Mouse (Mus musculus) neural tube, embryonic 14.5 days (tissue): ENCODE results near the gene Sulf2. TPM values are rescaled to one million over a fixed set of nuclear protein-coding genes. Genes with fewer than 3 reads are reported as not detected.

Experiments
- ATAC-seq: fragments of 200-750 bp; cut with Nextera tagmentation; 2 replicates; pipeline ENCODE4 v1.8.0; 2017; ENCODE audit warnings: low read depth, mild to moderate bottlenecking, moderate TSS enrichment, moderate library complexity
- H3K27ac ChIP-seq: fragments of 300-500 bp; sonication (generic); 2 replicates; pipeline ENCODE4 v1.5.1; 2014; ENCODE audit warnings: low read depth, mild to moderate bottlenecking, control low read depth, low read length, moderate library complexity, mixed read lengths
- H3K27me3 ChIP-seq: fragments of 300-500 bp; sonication (generic); 2 replicates; pipeline ENCODE4 v1.6.1; 2014; ENCODE audit warnings: low read length; ENCODE audit not compliant: control insufficient read depth, insufficient read depth
- H3K36me3 ChIP-seq: fragments of 300-500 bp; sonication (generic); 2 replicates; pipeline ENCODE4 v1.6.1; 2014; ENCODE audit warnings: low read length, mixed read lengths; ENCODE audit not compliant: control insufficient read depth, insufficient read depth
- H3K4me1 ChIP-seq: fragments of 300-500 bp; sonication (generic); 2 replicates; pipeline ENCODE4 v1.6.1; 2014; ENCODE audit warnings: low read length; ENCODE audit not compliant: control insufficient read depth, insufficient read depth
- H3K4me2 ChIP-seq: fragments of 300-500 bp; sonication (generic); 2 replicates; pipeline ENCODE4 v1.6.1; 2014; ENCODE audit warnings: mild to moderate bottlenecking, low read depth, low read length, control low read depth
- H3K4me3 ChIP-seq: fragments of 300-500 bp; sonication (generic); 2 replicates; pipeline ENCODE4 v1.5.1; 2014; ENCODE audit warnings: low read depth, low read length, control low read depth, mixed read lengths
- H3K9ac ChIP-seq: fragments of 300-500 bp; sonication (generic); replicated peaks from 2 replicates; pipeline ENCODE4 v1.6.1; 2014; ENCODE audit warnings: low read depth, mild to moderate bottlenecking, control low read depth, low read length, mixed read lengths
- H3K9me3 ChIP-seq: fragments of 300-500 bp; sonication (generic); 2 replicates; pipeline ENCODE4 v1.6.1; 2016; ENCODE audit warnings: low read length; ENCODE audit not compliant: control insufficient read depth
- WGBS: fragments of 180-500 bp; shearing (Covaris S2); extraction: QIAGEN DNeasy Blood & Tissue Kit; methylation state at CpG from one replicate; pipeline ENCODE4 v1.1.7; 2014; 5-methylcytosine and 5-hydroxymethylcytosine counted together
- polyA plus RNA-seq: library from polyadenylated mRNA; unstranded; fragments of >200 nt; fragmentation: Nextera tagmentation; extraction: Ambion mirVana; gene quantifications from 2 replicates; pipeline ENCODE4 v1.2.1, GENCODE M21; 2014

Sulf2 gene
- polyA plus RNA-seq, 1 experiment from 2014 or later = 141 TPM

DNA sequence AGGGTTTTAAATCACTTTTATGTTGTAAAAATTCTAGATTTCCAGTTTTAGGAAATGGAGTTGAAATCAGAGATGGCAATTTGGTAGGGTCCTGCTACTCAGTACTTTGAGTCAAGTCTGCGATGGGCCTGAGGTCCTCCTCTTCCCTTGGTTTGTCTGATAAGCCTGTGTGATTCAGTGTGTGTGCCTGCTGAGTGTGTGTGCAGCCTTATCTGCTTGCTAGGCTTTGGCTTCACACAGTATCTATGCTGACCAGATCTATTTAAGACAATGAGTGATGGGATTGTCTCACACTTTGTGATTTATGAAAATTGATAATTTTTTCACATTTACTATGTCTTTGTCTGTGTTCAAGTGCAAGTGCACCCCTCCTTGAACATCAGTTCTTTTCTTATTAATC lies 112.9 kb downstream of the Sulf2 start:
- Histone ChIP-seq H3K36me3 (peaks cover 1% of the 10 kb centered on the region; the same call in 1 of the 2 replicates), H3K27ac (no peak overlapping the region), H3K4me1 (no peaks in the 10 kb centered on the region), H3K4me3 (no peak overlapping the region), H3K9ac (no peak overlapping the region), H3K4me2 (no peak overlapping the region), H3K9me3 (no peaks in the 10 kb centered on the region), H3K27me3 (no peaks in the 10 kb centered on the region)
- 89% methylated on average over 1 of the region's 1 CpGs for WGBS
- ATAC-seq = no peak

GRCm38 (mm10) chr2:166039681-166040080 lies 115.8 kb downstream of the Sulf2 start:
- H3K4me2 ChIP-seq = no peak overlapping the region
- H3K4me3 ChIP-seq = no peak overlapping the region
- H3K27me3 ChIP-seq = no peaks in the 10 kb centered on the region
- 89% methylated on average over 4 of the region's 4 CpGs for WGBS
- H3K4me1 ChIP-seq = no peaks in the 10 kb centered on the region
- H3K9ac ChIP-seq = no peak overlapping the region
- no peaks in the 10 kb centered on the region for H3K9me3 ChIP-seq
- H3K36me3 ChIP-seq = no peaks in the 10 kb centered on the region
- no peak for ATAC-seq
- no peak overlapping the region for H3K27ac ChIP-seq

- H3K36me3 ChIP-seq = no peaks in the 10 kb centered on the region
- H3K27ac ChIP-seq = no peak overlapping the region
- WGBS = 51% methylated on average over 3 of the region's 3 CpGs
- H3K4me1 ChIP-seq = peaks cover 12% of the 10 kb centered on the region
- H3K9ac ChIP-seq = no peak overlapping the region
- no peaks in the 10 kb centered on the region for H3K9me3 ChIP-seq
- ATAC-seq = no peak
- H3K4me3 ChIP-seq = no peak overlapping the region
- H3K27me3 ChIP-seq = no peaks in the 10 kb centered on the region
- no peak overlapping the region for H3K4me2 ChIP-seq
Measured at GRCm38 (mm10) chr2:166035725-166036124, 119.7 kb downstream of the Sulf2 start.

DNA sequence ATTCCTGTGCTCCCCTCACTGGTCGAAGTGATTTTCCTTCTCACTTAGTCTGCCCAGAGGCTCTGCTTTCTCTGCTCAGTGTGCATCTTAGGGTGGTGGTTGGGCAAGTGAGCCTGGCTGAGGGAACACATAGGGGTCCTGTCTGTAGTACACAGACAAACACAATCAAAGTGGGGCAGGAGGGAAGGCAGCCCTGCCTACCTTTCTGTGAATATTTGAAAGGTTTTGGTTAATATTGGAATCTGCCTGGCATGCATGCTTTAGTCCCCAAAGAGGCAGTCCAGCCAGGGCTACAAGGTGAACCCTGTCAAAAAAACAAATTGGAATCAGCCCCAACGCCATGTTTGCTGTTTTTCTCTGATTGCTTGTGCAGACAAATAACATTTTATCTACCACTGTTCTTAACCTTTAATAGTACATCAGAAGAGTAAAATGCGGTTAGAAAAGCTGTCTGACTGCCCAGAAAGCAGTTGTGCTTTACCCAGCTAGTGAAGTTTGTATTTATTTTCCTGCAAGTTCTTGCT lies 120.4 kb downstream of the Sulf2 start:
- Histone ChIP-seq H3K27me3 (no peaks in the 10 kb centered on the region), H3K36me3 (no peaks in the 10 kb centered on the region), H3K4me3 (no peak overlapping the region), H3K27ac (no peak overlapping the region), H3K9me3 (no peaks in the 10 kb centered on the region), H3K4me1 (peaks cover 18% of the 10 kb centered on the region), H3K9ac (no peak overlapping the region), H3K4me2 (no peak overlapping the region)
- 83% methylated on average over 3 of the region's 3 CpGs for WGBS
- ATAC-seq = no peak

DNA sequence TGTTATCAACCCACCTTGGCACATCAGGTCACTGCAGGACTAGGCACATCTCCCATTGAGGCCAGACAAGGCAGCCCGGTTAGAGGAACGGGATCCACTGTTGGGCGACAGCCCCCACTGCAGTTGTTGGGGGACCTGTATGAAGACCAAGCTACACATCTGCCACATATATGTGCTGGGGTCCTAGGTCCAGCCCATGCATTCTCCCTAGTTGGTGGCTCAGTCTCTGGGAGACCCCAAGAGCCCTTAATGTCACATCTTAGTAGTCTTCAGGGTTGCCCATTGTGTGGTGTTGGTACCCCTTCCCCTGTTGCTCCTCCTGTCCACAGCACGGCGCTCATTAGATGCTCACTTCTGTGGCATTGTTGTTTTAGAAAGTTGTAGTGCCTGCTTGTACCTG lies 122.8 kb downstream of the Sulf2 start:
- Histone ChIP-seq H3K27me3 (no peaks in the 10 kb centered on the region), H3K27ac (no peak overlapping the region), H3K9ac (no peak overlapping the region), H3K4me2 (no peak overlapping the region), H3K4me1 (peaks cover 18% of the 10 kb centered on the region), H3K36me3 (no peaks in the 10 kb centered on the region), H3K9me3 (no peaks in the 10 kb centered on the region), H3K4me3 (no peak overlapping the region)
- ATAC-seq = no peak
- 90% methylated on average over 5 of the region's 5 CpGs for WGBS

DNA sequence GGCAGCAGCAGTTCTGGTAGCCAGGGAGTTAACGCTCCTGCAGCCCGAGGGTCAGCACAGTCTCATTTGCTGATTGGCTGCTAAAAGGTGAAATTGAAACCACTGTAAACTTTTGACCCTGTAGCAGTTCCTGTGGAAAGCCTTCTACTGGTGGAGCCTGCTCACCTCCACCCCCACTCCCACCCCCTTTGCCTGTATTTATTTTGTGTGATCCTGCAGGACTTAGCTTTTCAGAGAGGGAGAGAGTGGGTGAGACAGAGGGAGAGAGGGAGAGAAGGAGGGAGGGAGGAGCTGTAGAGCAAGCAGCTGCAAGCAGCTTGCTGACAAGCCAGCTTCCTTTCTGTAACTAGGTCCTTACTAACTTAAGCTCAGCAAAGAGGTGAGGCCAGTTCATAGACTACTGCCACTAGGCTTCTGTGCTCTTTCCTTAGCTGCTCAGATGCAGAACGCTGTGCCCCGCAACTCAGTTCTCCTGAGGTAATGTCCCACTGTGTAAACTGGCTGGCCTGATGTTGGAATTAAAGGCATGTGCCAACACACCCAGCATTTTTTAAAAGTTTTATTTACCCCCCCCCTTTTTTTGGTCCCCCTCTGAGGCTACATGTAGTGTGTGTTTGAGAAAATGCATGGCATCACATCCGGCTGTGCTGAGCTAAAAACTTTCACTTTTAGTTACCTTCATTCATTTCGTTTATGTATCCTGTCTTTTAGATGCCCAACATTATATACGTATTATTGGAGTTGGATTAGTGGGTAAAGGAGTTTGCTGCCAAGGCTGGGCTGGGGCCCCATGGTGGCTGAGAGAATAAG lies 124.1 kb downstream of the Sulf2 start:
- H3K27ac ChIP-seq = peak overlapping the region; percentile 76
- WGBS = 27% methylated on average over 7 of the region's 7 CpGs
- peaks cover 18% of the 10 kb centered on the region for H3K4me1 ChIP-seq
- peak overlapping the region; percentile 35 for H3K4me2 ChIP-seq
- H3K9ac ChIP-seq = peak overlapping the region; percentile 17; the same call in 1 of the 2 replicates
- H3K4me3 ChIP-seq = no peak overlapping the region
- ATAC-seq = peak; percentile 74
- H3K9me3 ChIP-seq = no peaks in the 10 kb centered on the region
- H3K36me3 ChIP-seq = no peaks in the 10 kb centered on the region
- no peaks in the 10 kb centered on the region for H3K27me3 ChIP-seq

- H3K4me1 ChIP-seq = peaks cover 18% of the 10 kb centered on the region
- H3K27me3 ChIP-seq = no peaks in the 10 kb centered on the region
- ATAC-seq = no peak
- no peak overlapping the region for H3K4me3 ChIP-seq
- peak overlapping the region; percentile 17; the same call in 1 of the 2 replicates for H3K9ac ChIP-seq
- peak overlapping the region; percentile 35 for H3K4me2 ChIP-seq
- no peaks in the 10 kb centered on the region for H3K9me3 ChIP-seq
- no peaks in the 10 kb centered on the region for H3K36me3 ChIP-seq
- peak overlapping the region; percentile 76 for H3K27ac ChIP-seq
- WGBS = 7% methylated on average over 13 of the region's 13 CpGs
Measured at GRCm38 (mm10) chr2:166030256-166030995, 125.0 kb downstream of the Sulf2 start.

DNA sequence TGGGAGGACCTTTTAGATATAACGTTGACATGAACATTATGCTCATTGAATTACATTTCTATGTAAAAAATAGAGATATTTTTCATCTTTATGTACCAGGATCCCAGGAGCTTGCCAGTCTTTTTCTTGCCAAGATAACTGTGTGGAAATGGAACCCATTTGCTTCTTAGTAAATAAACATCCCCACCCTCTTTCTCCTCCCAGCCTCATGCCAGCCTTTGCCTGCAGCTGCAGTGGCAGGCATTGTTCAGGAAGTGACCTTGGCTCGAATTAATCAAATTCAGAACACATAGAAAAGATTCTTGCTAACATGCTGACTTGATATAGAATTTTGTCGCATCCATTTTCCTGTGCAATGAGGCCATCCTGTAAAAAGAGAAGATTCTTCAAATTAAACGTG lies 126.2 kb downstream of the Sulf2 start:
- WGBS = 45% methylated on average over 4 of the region's 4 CpGs

DNA sequence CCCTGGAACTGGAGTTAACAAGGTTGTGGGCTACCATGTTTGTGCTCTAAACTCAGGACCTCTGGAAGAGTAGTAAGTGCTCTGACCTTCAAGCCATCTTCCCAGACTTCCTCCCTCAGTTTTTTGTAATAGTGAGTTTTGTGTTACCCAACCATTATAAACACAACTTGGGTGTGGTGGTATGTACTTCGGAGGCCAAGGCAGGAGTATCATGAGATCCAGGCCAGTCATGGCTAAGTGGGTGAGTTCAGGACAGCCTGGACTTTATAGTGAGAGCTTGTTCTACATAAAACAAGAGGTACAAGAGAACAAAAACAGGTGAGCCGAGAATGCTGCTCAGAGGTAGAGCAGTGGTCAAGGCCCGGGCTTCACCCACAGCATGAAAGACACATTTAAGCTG lies 127.6 kb downstream of the Sulf2 start:
- no peaks in the 10 kb centered on the region for H3K27me3 ChIP-seq
- H3K4me1 ChIP-seq = peaks cover 18% of the 10 kb centered on the region
- no peaks in the 10 kb centered on the region for H3K9me3 ChIP-seq
- 99% methylated on average over 3 of the region's 3 CpGs for WGBS
- H3K4me2 ChIP-seq = no peak overlapping the region
- no peaks in the 10 kb centered on the region for H3K36me3 ChIP-seq
- no peak overlapping the region for H3K9ac ChIP-seq
- H3K4me3 ChIP-seq = no peak overlapping the region
- ATAC-seq = no peak
- H3K27ac ChIP-seq = no peak overlapping the region

More for the DNA sequence above, 126.2 kb downstream of the Sulf2 start:
- no peak for ATAC-seq
- H3K9ac ChIP-seq = no peak overlapping the region
- peak overlapping the region; percentile 24; the same call in 1 of the 2 replicates for H3K27ac ChIP-seq
- H3K27me3 ChIP-seq = no peaks in the 10 kb centered on the region
- no peaks in the 10 kb centered on the region for H3K36me3 ChIP-seq
- H3K9me3 ChIP-seq = no peaks in the 10 kb centered on the region
- no peak overlapping the region for H3K4me3 ChIP-seq
- peaks cover 18% of the 10 kb centered on the region for H3K4me1 ChIP-seq
- no peak overlapping the region for H3K4me2 ChIP-seq
